ENCODE assay signal across 8 mouse cellular contexts in the genomic region with DNA sequence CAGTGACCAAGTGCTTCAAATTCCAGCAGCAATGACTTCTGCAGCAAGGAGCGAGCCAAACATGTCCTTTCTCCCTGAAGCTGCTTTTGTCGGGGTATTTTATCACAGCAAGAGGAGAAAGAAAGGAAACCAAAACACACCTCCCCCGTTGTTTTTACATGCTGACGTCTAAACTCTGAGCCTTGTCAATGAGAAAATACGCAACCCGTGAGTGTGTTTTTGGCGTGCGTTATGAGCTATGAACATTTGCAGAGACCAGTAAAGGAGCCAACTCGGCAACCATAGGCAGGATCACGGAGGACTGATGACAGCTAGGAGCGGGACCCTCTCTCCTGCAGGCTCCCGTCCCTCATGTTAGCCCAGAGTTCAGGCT. TPM values are rescaled to one million over a fixed set of nuclear protein-coding genes. Genes with fewer than 3 reads are reported as not detected.
DNase-seq lines count a peak whose midpoint lies in the region; ATAC-seq lines count a peak whose summit lies in the region.

No protein-coding gene starts in this region.

- H3K4me3 ChIP-seq in kidney, embryonic 14.5 days (ENCODE audit: low read length) = peak overlapping the region; percentile 58
- H3K4me3 ChIP-seq in hindbrain, embryonic 14.5 days (replicated peaks; ENCODE audit: low read length) = peak overlapping the region; percentile 50
- H3K4me3 ChIP-seq in midbrain, embryonic 16.5 days (ENCODE audit: low read depth, low read length) = peak overlapping the region; percentile 66

- no peak for DNase-seq in kidney, postnatal 4 days
- DNase-seq in NIH3T3 (ENCODE audit: low read depth) = peak; percentile 70
- DNase-seq in hindbrain, embryonic 14.5 days (ENCODE audit: low spot score) = no peak
- no peak for DNase-seq in right cerebral cortex, adult 2 months (ENCODE audit: low spot score in 2 of 2)
- DNase-seq in retina, embryonic 14.5 days (ENCODE audit: low spot score) = no peak
- no peak for DNase-seq in adrenal gland, adult (ENCODE audit: inconsistent age in 2 of 2, low spot score in 1 of 2)

- WGBS in kidney, embryonic 14.5 days = 3% methylated on average over 12 of the region's 12 CpGs
- WGBS in hindbrain, embryonic 14.5 days = 6% methylated on average over 12 of the region's 12 CpGs
- 4% methylated on average over 12 of the region's 12 CpGs for WGBS in midbrain, embryonic 16.5 days

- H3K27me3 ChIP-seq in kidney, embryonic 14.5 days (ENCODE audit: control insufficient read depth, insufficient read depth, low read length) = no peaks in the 10 kb centered on the region
- H3K27me3 ChIP-seq in hindbrain, embryonic 14.5 days (ENCODE audit: control insufficient read depth, insufficient read depth, low read length) = no peaks in the 10 kb centered on the region
- no peaks in the 10 kb centered on the region for H3K27me3 ChIP-seq in midbrain, embryonic 16.5 days (ENCODE audit: control insufficient read depth, insufficient read depth, low read depth, low read length)

- H3K4me2 ChIP-seq in kidney, embryonic 14.5 days (replicated peaks; ENCODE audit: low read depth, low read length) = peak overlapping the region; percentile 94
- peak overlapping the region; percentile 89 for H3K4me2 ChIP-seq in hindbrain, embryonic 14.5 days (replicated peaks)
- peak overlapping the region; percentile 78 for H3K4me2 ChIP-seq in midbrain, embryonic 16.5 days (ENCODE audit: low read length)

- H3K9ac ChIP-seq in kidney, embryonic 14.5 days (ENCODE audit: low read depth, low read length) = peak overlapping the region; percentile 75
- H3K9ac ChIP-seq in hindbrain, embryonic 14.5 days = peak overlapping the region; percentile 59
- peak overlapping the region; percentile 66 for H3K9ac ChIP-seq in midbrain, embryonic 16.5 days (ENCODE audit: low read depth, low read length)

- H3K27ac ChIP-seq in kidney, embryonic 14.5 days (ENCODE audit: low read depth, low read length) = 0 out of 2 replicates have a peak overlapping the region, but pooled peaks have one; percentile 30
- 0 out of 2 replicates have a peak overlapping the region, but pooled peaks have one; percentile 9 for H3K27ac ChIP-seq in hindbrain, embryonic 14.5 days
- no peak overlapping the region for H3K27ac ChIP-seq in midbrain, embryonic 16.5 days (ENCODE audit: low read length)

- H3K9me3 ChIP-seq in kidney, embryonic 14.5 days (ENCODE audit: control insufficient read depth, low read length) = no peaks in the 10 kb centered on the region
- H3K9me3 ChIP-seq in hindbrain, embryonic 14.5 days (ENCODE audit: control insufficient read depth, low read length) = no peaks in the 10 kb centered on the region
- no peaks in the 10 kb centered on the region for H3K9me3 ChIP-seq in midbrain, embryonic 16.5 days (replicated peaks; ENCODE audit: control insufficient read depth, low read length, poor library complexity, severe bottlenecking)

- no peak for ATAC-seq in kidney, embryonic 14.5 days (ENCODE audit: low FRiP score, low TSS enrichment)
- no peak for ATAC-seq in hindbrain, embryonic 14.5 days (ENCODE audit: low FRiP score)
- no peak; the same call in 1 of the 2 replicates for ATAC-seq in midbrain, embryonic 16.5 days

- H3K36me3 ChIP-seq in kidney, embryonic 14.5 days (ENCODE audit: control insufficient read depth, insufficient read depth, low read length) = 0 out of 2 replicates have a peak, but pooled peaks cover 4% of the 10 kb centered on the region
- H3K36me3 ChIP-seq in hindbrain, embryonic 14.5 days (replicated peaks; ENCODE audit: control insufficient read depth, insufficient read depth) = no peaks in the 10 kb centered on the region
- no peaks in the 10 kb centered on the region for H3K36me3 ChIP-seq in midbrain, embryonic 16.5 days (ENCODE audit: control insufficient read depth, insufficient read depth, low read length)

- peaks cover 13% of the 10 kb centered on the region; the same call in 1 of the 2 replicates for H3K4me1 ChIP-seq in kidney, embryonic 14.5 days (ENCODE audit: control insufficient read depth, insufficient read depth, low read length)
- H3K4me1 ChIP-seq in hindbrain, embryonic 14.5 days (replicated peaks; ENCODE audit: control insufficient read depth, insufficient read depth, low read length) = peaks cover 4% of the 10 kb centered on the region; the same call in 1 of the 2 replicates
- peaks cover 6% of the 10 kb centered on the region; the same call in 1 of the 2 replicates for H3K4me1 ChIP-seq in midbrain, embryonic 16.5 days (ENCODE audit: control insufficient read depth, insufficient read depth, low read length)

RNA-seq across cellular contexts. Expression of gene Cenpm, which starts 0.8 kb away (rescaled TPM):
- polyA plus RNA-seq in kidney, embryonic 14.5 days (2014; fragmentation: Nextera tagmentation; extraction: Ambion mirVana) = 83.3 and 116 TPM in 2 replicates
- 17.0 and 18.0 TPM in 2 replicates for polyA plus RNA-seq in hindbrain, embryonic 14.5 days (2014; fragmentation: Nextera tagmentation; extraction: Ambion mirVana)
- polyA plus RNA-seq in midbrain, embryonic 16.5 days (2015; fragmentation: Nextera tagmentation; extraction: Ambion mirVana) = 12.7 and 13.9 TPM in 2 replicates

RNA-seq across cellular contexts. Expression of gene 1500009C09Rik, which starts 8.5 kb away (rescaled TPM):
- polyA plus RNA-seq in kidney, embryonic 14.5 days (2014; fragmentation: Nextera tagmentation; extraction: Ambion mirVana) = not detected in 2 replicates
- 10.2 and 13.2 TPM in 2 replicates for polyA plus RNA-seq in hindbrain, embryonic 14.5 days (2014; fragmentation: Nextera tagmentation; extraction: Ambion mirVana)
- 21.0 and 21.7 TPM in 2 replicates for polyA plus RNA-seq in midbrain, embryonic 16.5 days (2015; fragmentation: Nextera tagmentation; extraction: Ambion mirVana)

RNA-seq across cellular contexts. Expression of gene Tnfrsf13c, which starts 19.6 kb away (rescaled TPM):
- polyA plus RNA-seq in kidney, embryonic 14.5 days (2014; fragmentation: Nextera tagmentation; extraction: Ambion mirVana) = 0.12 and 0.13 TPM in 2 replicates
- polyA plus RNA-seq in hindbrain, embryonic 14.5 days (2014; fragmentation: Nextera tagmentation; extraction: Ambion mirVana) = 0.51 and 0.68 TPM in 2 replicates
- 0.14 TPM in 1 of 2 replicates, not detected in the other for polyA plus RNA-seq in midbrain, embryonic 16.5 days (2015; fragmentation: Nextera tagmentation; extraction: Ambion mirVana)

RNA-seq across cellular contexts. Expression of gene Sept3, which starts 31.0 kb away (rescaled TPM):
- 8.6 and 15.8 TPM in 2 replicates for polyA plus RNA-seq in kidney, embryonic 14.5 days (2014; fragmentation: Nextera tagmentation; extraction: Ambion mirVana)
- polyA plus RNA-seq in hindbrain, embryonic 14.5 days (2014; fragmentation: Nextera tagmentation; extraction: Ambion mirVana) = 375 and 410 TPM in 2 replicates
- polyA plus RNA-seq in midbrain, embryonic 16.5 days (2015; fragmentation: Nextera tagmentation; extraction: Ambion mirVana) = 406 and 437 TPM in 2 replicates

RNA-seq across cellular contexts. Expression of gene Shisa8, which starts 31.1 kb away (rescaled TPM):
- polyA plus RNA-seq in kidney, embryonic 14.5 days (2014; fragmentation: Nextera tagmentation; extraction: Ambion mirVana) = 0.80 and 1.1 TPM in 2 replicates
- 3.4 and 6.3 TPM in 2 replicates for polyA plus RNA-seq in hindbrain, embryonic 14.5 days (2014; fragmentation: Nextera tagmentation; extraction: Ambion mirVana)
- polyA plus RNA-seq in midbrain, embryonic 16.5 days (2015; fragmentation: Nextera tagmentation; extraction: Ambion mirVana) = 0.77 and 1.0 TPM in 2 replicates

Comparison
In these comparisons a context has a peak if more than half of its experiments do, and no peak if none do; other contexts are left out.
1. RNA of gene 1500009C09Rik, which starts 8.5 kb away (polyA plus RNA-seq): 21.0 to 21.7 TPM in midbrain, embryonic 16.5 days and 10.2 to 13.2 TPM in hindbrain, embryonic 14.5 days; not detected in kidney, embryonic 14.5 days; every median in the first group is over 10 times any median in the second.
2. Peak in every context shown above with its lines, with median percentiles within 50 percentile points of each other: H3K4me2 ChIP-seq, H3K4me3 ChIP-seq and H3K9ac ChIP-seq.